ENCODE assay signal across 12 mouse cellular contexts in the genomic region with DNA sequence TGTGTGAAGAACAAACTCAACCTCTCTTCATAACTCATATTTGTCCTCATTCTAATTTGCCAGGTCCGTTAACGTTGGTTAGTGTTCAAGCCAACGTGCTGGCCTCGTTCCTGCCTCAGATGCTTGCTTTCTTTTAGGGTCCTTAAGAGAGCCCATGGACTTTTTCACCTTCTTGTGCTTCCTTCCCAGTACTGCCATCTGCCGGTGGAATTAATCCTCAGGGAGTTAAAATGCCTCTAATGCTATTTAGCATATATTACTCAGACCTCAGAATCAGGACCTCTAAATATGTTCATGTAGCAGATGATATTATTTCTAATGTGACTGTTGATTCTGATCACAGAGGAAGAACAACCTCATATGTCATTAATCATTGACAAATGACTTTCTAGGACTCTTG. TPM values are rescaled to one million over a fixed set of nuclear protein-coding genes. Genes with fewer than 3 reads are reported as not detected.
A peak's percentile ranks its signal among the peaks of the same experiment; 100 is the strongest.
DNase-seq lines count a peak whose midpoint lies in the region; ATAC-seq and TF ChIP-seq lines count a peak whose summit lies in the region.
"Had no signal": no experiment of that assay in that cellular context is flagged by ENCODE, and none has a peak within 500 bp of the region (broad histone marks: within the 10 kb centered on the region; RNA-seq: fewer than 3 reads in every experiment).

No protein-coding gene starts in this region.

- H3K4me3 ChIP-seq in lung, embryonic 14.5 days (ENCODE audit: low read depth, low read length), result no peak overlapping the region
- H3K4me3 ChIP-seq: intestine, embryonic 15.5 days had no signal

- H3K27ac ChIP-seq in lung, embryonic 14.5 days (ENCODE audit: low read depth), result no peak overlapping the region
- H3K27ac ChIP-seq: intestine, embryonic 15.5 days had no signal

- no peaks in the 10 kb centered on the region for H3K4me1 ChIP-seq in lung, embryonic 14.5 days (ENCODE audit: insufficient read depth)
- H3K4me1 ChIP-seq: intestine, embryonic 15.5 days had no signal

- no peaks in the 10 kb centered on the region; the same call in 1 of the 2 replicates for H3K9me3 ChIP-seq in lung, embryonic 14.5 days (ENCODE audit: low read depth, low read length)
- H3K9me3 ChIP-seq: intestine, embryonic 15.5 days had no signal

- 55% methylated on average over 5 of the region's 5 CpGs for WGBS in lung, embryonic 14.5 days

- peak; percentile 30 to 38 for DNase-seq in cerebellum, postnatal 10 days
- DNase-seq in cerebellum, adult 11-12 months, result no peak
- DNase-seq in lung, embryonic 14.5 days, result peak; percentile 18
- DNase-seq in lung, adult 18-20 months, result no peak
- DNase-seq in NIH3T3 (ENCODE audit: low read depth), result peak; percentile 44
- DNase-seq in retina, postnatal 1 day, result peak; percentile 25
- DNase-seq in layer of hippocampus, postnatal 14 days (ENCODE audit: low spot score in 2 of 2), result no peak
- DNase-seq in layer of hippocampus, postnatal 36 days, result no peak

- no peak overlapping the region for H3K4me2 ChIP-seq in lung, embryonic 14.5 days
- H3K4me2 ChIP-seq: intestine, embryonic 15.5 days had no signal

- H3K9ac ChIP-seq in lung, embryonic 14.5 days, result no peak overlapping the region
- H3K9ac ChIP-seq: intestine, embryonic 15.5 days had no signal

- ATAC-seq in lung, embryonic 14.5 days (ENCODE audit: insufficient read depth), result no peak
- ATAC-seq: intestine, embryonic 15.5 days had no signal

- TF ChIP-seq CTCF in lung, embryonic 14.5 days (IDR thresholded peaks at IDR 0.05; ENCODE audit: low read depth), result peak; percentile 14; the same call in 1 of the 2 replicates

- H3K27me3 ChIP-seq in lung, embryonic 14.5 days (ENCODE audit: insufficient read depth, low read length), result no peaks in the 10 kb centered on the region
- H3K27me3 ChIP-seq: intestine, embryonic 15.5 days had no signal

- no peaks in the 10 kb centered on the region for H3K36me3 ChIP-seq in lung, embryonic 14.5 days (ENCODE audit: insufficient read depth)
- H3K36me3 ChIP-seq: intestine, embryonic 15.5 days had no signal

RNA-seq across cellular contexts. Expression of a gene that starts 20.6 kb away (rescaled TPM):
- polyA plus RNA-seq in lung, embryonic 14.5 days (2014; fragmentation: Nextera tagmentation; extraction: Ambion mirVana), result not detected in 2 replicates
- under 1 TPM in 1 of 2 experiments, not detected in 1; 0.12 TPM for total RNA-seq in layer of hippocampus, postnatal 14 days (2021)
- not detected for total RNA-seq in layer of hippocampus, postnatal 36 days (2021)
- polyA plus RNA-seq: limb, embryonic 11.5 days; neural tube, embryonic 14.5 days had no signal

RNA-seq across cellular contexts. Expression of a gene that starts 32.7 kb away (rescaled TPM):
- 9.0 and 10.2 TPM in 2 replicates for polyA plus RNA-seq in lung, embryonic 14.5 days (2014; fragmentation: Nextera tagmentation; extraction: Ambion mirVana)
- total RNA-seq in layer of hippocampus, postnatal 14 days (2021), result 1 to 10 TPM; 4.1 to 6.9 TPM
- 1 to 10 TPM; 6.9 to 7.2 TPM for total RNA-seq in layer of hippocampus, postnatal 36 days (2021)

RNA-seq across cellular contexts. Expression of a gene that starts 32.8 kb away (rescaled TPM):
- polyA plus RNA-seq in lung, embryonic 14.5 days (2014; fragmentation: Nextera tagmentation; extraction: Ambion mirVana), result 32.7 and 34.1 TPM in 2 replicates
- total RNA-seq in layer of hippocampus, postnatal 14 days (2021), result 1 to 10 TPM in 1 of 2 experiments, under 1 TPM in 1; 0.85 to 1.4 TPM
- total RNA-seq in layer of hippocampus, postnatal 36 days (2021), result 1 to 10 TPM in 1 of 2 experiments, under 1 TPM in 1; 0.91 to 1.8 TPM

RNA-seq across cellular contexts. Expression of a gene that starts 34.4 kb away (rescaled TPM):
- 0.26 and 0.61 TPM in 2 replicates for polyA plus RNA-seq in lung, embryonic 14.5 days (2014; fragmentation: Nextera tagmentation; extraction: Ambion mirVana)
- total RNA-seq in layer of hippocampus, postnatal 14 days (2021), result not detected
- not detected for total RNA-seq in layer of hippocampus, postnatal 36 days (2021)
- polyA plus RNA-seq: heart, embryonic 14.5 days; limb, embryonic 11.5 days had no signal

Comparison
In these comparisons a context has a peak if more than half of its experiments do, and no peak if none do; other contexts are left out.
1. DNase-seq: peak in cerebellum, postnatal 10 days (2 of 2), lung, embryonic 14.5 days (single experiment), NIH3T3 (single experiment) and retina, postnatal 1 day (single experiment); none in cerebellum, adult 11-12 months (single experiment), lung, adult 18-20 months (0 of 2), layer of hippocampus, postnatal 14 days (0 of 2) and layer of hippocampus, postnatal 36 days (0 of 2).